Mouse (Mus musculus) lung, adult 2 months (tissue): Measurements from ENCODE around the gene Kcnd2.

ENCODE experiments used
- CTCF ChIP-seq: fragments of 200-500 bp; IDR thresholded peaks from 2 replicates; pipeline ENCODE4 v1.5.1; 2011; ENCODE audit warnings: mild to moderate bottlenecking, low read length, control low read depth; ENCODE audit not compliant: insufficient read depth
- POLR2A ChIP-seq: fragments of 200-500 bp; IDR thresholded peaks from 2 replicates; pipeline ENCODE4 v1.6.1; 2011; ENCODE audit warnings: low read depth, mild to moderate bottlenecking, control low read depth, low read length, borderline replicate concordance; ENCODE audit errors: extremely low read depth

- TF ChIP-seq CTCF (no peak), POLR2A (no peak)
Observed at GRCm38 (mm10) chr6:21709228-21709627, 493.9 kb downstream of the Kcnd2 start.
